Mouse (Mus musculus): ENCODE measurements around the gene Adam11.
"Not testable (repeated sequence)": the region's sequence is repeated elsewhere in the genome, so short reads cannot be mapped to it uniquely, and the experiment has no call there.

The Adam11 gene

GRCm38 (mm10) chr11:102761309-102762210, at the start of gene Adam11:
Gene Adam11, plus strand, starts transcription at chr11:102761439.
- in situ Hi-C loops (cut with MboI, MseI): no loop called here

GRCm38 (mm10) chr11:102712411-102712810, 48.8 kb upstream of the Adam11 start:
- in situ Hi-C loops (cut with MboI, MseI): no loop called here

DNA sequence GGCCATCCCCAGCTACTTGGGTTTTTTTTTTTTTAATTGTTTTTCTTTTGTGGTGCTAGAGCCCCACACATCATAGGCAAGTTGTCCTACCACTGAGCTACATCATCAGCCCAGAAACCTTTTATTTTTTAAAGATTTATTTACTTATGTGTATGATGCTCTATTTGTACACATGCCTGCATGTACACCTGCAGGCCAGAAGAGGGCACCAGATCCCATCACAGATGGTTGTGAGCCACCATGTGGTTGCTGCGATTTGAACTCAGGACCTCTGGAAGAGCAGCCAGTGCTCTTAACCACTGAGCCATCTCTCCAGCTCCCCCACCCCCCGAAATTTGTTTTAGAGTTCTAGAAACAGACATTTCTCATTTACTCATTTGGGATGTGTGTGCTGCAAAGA, 46.7 kb upstream of the Adam11 start:
- in situ Hi-C loops (cut with MboI, MseI): not testable (repeated sequence)

DNA sequence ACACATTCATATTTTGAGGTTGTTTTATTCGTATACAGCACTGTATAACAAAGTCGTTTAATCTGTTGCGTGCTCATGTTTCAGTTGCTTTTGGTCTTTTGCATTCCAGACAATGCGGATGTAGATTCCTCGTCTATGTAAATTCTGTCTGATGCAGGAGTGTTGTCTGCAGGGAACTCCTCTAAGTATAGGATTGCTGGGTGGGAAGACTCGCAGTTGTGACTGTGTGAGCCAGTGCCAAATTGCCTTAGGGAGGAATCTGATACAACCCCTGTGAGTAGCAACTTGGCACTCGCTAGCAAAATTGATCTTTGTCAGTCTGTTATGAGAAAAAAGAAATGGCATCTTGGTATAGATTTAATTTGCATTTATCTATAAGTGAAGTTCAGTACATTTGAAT, 45.1 kb upstream of the Adam11 start:
- in situ Hi-C loops (cut with MboI, MseI): no loop called here

DNA sequence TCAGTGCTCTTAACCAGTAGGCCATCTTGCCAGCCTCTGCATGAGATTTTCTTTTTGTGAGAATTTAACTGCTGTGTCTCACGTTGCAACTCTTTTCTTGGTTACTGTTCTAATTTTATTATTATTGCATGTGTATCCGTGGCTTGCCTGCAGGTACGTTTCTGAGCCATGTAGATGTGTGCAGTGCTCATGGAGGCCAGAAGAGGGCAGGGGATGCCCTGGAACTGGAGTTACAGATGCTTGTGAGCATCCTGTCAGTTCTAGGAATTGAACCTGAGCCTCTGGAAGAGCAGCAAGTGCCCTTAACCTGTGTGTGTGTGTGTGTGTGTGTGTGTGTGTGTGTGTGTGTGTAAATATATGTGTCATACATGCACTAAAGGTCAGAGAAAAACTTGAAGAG, 35.7 kb upstream of the Adam11 start:
- in situ Hi-C loops (cut with MboI, MseI): no loop called here

GRCm38 (mm10) chr11:102728614-102729013, 32.6 kb upstream of the Adam11 start:
- in situ Hi-C loops (cut with MboI, MseI): no loop called here

DNA sequence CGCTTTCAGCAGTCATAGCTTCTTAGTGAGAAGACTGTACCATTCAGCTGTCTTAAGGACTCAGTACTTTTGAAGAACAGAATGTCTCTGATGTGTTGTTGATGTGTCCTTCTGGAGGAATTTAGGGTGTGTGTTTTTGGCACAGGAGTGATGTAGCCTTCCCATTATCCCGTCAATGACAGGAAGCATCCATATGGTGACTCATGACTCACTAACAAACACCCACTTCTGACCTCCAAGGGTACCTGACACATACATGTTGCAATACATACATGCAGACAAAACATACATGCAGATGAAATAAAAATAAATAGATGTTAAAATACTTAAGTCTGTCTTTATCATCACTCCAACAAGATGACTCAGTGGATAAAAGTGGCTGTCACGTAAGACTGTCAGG, 31.4 kb upstream of the Adam11 start:
- in situ Hi-C loops (cut with MboI, MseI): no loop called here

DNA sequence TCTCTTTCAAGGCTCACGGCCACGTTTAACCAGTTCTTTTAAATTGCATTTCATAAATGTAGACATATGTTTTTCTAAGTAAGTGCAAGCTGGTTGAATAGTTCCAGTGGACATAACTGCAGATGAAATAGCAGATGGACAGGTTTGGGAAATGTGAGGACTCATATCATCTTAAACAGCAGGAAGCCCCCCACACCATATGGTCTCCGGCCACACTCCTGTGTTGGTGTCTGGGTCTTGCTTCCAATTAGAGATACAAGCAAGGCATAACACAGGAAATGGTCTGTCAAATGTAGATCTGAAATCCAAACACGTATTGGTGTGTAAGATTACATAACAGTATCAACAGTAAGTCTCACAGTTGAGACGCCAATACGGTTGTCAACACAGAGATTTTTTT, 29.9 kb upstream of the Adam11 start:
- in situ Hi-C loops (cut with MboI, MseI): no loop called here

DNA sequence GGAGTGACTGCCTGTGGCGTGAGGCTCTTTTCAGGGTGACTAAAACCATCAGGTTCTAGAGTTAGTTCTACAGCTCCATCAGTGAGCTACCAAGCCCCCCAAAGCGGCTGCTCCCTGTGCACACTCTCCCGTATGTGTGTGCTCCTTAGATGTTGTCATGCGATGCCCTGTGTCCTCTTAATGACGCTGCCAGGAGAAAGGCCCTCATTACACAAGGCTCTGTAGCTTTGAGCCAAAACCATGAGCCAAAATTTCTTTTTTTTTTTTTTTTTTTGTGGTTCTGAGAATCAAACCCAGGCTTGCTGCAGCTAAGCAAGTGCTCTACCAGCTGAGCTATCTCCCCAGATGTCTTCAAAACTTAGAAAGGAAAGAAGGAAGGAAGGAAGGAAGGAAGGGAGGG, 28.1 kb upstream of the Adam11 start:
- in situ Hi-C loops (cut with MboI, MseI): no loop called here

GRCm38 (mm10) chr11:102734961-102735360, 26.3 kb upstream of the Adam11 start:
- in situ Hi-C loops (cut with MboI, MseI): no loop called here

GRCm38 (mm10) chr11:102738046-102738445, 23.2 kb upstream of the Adam11 start:
- in situ Hi-C loops (cut with MboI, MseI): no loop called here

- in situ Hi-C loops (cut with MboI, MseI): no loop called here
Observed at GRCm38 (mm10) chr11:102739278-102739966, 21.8 kb upstream of the Adam11 start.

GRCm38 (mm10) chr11:102740634-102741033, 20.6 kb upstream of the Adam11 start:
- in situ Hi-C loops (cut with MboI, MseI): loop anchor here (10.0 kb wide), 1 partner anchor 1726 kb away; no protein-coding TSS in a partner anchor

DNA sequence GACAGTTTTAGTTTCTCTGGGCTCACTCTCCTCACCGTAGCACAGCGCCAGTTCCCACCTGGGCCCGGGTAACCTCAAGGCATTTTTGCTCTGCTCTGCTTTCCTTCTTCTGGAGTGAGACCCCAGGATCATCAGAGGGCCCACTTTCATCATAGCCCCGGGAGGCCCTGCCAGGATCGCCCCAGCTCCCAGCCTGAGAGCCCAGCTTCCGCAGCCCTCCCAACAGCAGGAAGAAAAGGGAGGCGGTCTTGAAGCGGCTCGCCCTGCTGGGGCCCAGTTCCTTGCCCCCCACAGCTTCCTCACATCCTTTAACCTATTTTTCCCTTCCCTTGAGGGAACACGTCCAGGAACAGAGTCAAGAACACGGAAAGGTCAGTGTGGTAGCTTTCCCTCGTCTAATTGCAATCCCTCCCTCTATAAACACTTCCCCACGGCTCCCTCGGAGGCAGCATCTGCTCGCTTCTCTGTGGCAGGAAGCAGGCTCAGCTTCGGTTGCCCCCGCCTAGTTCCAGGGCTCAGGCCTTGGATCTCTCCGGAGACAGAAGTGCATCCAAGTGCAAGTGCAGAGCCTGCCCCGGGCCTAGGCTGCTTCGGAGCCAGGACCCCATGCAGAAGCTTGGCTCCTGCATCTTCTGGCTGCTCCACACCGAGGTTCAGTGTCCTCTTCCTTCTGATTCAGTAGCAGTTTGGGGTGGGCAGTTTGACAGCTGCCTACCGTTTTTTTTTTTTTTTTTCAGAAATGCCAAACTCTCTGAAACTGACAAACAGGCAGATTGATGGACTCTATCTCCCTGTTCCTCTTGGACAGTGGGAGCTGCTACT, 19.9 kb upstream of the Adam11 start:
- in situ Hi-C loops (cut with MboI, MseI): loop anchor here (10.0 kb wide), 1 partner anchor 1727 kb away; no protein-coding TSS in a partner anchor

- in situ Hi-C loops (cut with MboI, MseI): loop anchor here (10.0 kb wide), 1 partner anchor 1727 kb away; no protein-coding TSS in a partner anchor
Observed at GRCm38 (mm10) chr11:102742066-102742465, 19.2 kb upstream of the Adam11 start.

DNA sequence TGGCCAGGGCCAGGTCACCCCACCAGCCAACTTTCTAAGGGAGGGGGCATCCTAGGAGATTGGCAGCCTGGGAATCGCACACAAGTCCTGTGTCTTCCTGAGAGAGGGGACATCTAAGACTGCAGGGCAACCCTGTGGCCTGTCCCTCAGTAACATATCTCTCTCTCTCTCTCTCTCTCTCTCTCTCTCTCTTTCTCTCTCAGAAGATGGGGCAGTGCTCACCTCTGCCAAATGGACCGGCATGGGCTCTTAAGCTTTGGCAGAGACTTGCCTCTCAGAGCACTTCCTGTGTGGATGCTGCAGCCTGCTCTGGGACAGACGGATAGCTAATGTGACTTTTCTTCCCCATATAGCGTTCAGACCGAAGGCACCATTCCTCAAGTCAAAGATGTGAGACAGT, 18.4 kb upstream of the Adam11 start:
- in situ Hi-C loops (cut with MboI, MseI): loop anchor here (10.0 kb wide), 1 partner anchor 1728 kb away; no protein-coding TSS in a partner anchor

DNA sequence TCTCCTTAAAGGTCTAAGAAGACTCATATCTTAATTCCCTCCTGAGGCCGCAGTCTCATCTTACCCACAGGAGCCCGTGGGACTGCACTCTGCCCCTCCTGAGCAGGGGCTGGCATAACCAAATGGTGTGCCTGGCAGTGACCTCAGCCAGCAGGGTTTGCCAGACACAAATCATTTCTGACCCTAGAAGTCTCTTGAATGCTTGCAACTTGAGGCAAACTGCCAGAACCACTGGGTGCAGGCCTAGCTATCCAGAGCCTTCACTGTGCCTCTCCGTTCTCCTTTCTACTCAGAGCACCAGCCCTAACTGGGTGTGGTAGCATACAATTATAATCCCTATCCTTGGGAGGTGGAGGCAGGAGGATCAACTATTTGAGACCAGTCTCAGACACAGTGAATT, 16.5 kb upstream of the Adam11 start:
- in situ Hi-C loops (cut with MboI, MseI): loop anchor here (10.0 kb wide), 1 partner anchor 1730 kb away; no protein-coding TSS in a partner anchor

DNA sequence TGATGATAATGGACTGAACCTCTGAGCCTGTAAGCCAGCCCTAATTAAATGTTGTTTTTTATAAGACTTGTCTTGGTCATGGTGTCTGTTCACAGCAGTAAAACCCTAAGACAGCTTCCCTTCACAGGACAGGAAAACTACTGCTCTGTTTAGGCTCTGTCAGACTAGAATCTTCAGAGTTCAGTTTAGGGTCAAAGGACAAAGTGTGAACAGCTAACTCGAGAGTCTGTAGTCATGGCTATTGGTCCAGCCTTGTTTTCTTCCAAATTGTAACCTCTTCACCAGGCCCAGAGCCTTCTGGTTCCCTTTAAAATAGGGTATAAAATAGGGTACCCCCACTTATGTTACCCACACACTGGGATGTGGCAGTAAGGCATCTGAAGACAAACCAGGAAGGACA, 13.4 kb upstream of the Adam11 start:
- in situ Hi-C loops (cut with MboI, MseI): loop anchor here (10.0 kb wide), 1 partner anchor 1733 kb away; no protein-coding TSS in a partner anchor

DNA sequence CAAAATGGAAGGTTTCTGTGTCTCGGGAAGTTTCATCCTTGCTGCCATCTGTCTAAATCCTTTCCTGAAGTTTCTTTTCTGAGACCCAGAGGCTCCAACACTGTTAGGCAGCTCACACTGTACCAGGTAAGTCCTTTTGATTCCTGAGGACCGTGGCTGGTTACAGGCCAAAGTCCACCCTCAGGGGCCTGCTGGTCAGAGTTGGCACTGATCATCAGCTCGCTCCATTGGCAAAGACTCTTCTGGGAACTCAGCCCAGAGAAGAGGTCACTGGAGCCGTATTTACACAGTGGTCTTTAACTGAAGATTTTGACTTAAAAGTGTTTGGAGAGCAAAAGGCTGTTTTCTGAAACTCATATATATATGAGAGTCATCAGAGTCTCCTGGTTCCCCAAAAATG, 12.9 kb upstream of the Adam11 start:
- in situ Hi-C loops (cut with MboI, MseI): loop anchor here (10.0 kb wide), 1 partner anchor 1734 kb away; no protein-coding TSS in a partner anchor

DNA sequence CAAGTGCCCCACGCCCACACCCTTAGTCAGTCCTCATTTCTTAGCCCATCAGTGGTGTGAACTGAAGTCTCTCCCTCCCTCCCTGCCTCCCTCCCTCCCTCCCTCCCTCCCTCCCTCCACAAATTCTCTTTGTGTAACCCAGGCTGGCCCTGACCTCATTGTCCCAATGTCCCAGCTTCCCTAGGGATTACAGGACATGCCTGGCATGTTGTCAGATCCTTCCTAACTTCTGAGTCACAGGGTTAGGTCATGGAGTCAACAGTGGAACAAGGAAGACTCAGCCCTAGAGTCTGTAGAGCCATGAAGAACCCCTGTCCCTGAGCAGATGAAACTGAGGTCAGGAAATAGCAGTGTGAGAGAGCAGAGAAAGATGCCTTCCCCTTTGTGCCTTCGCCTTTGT, 11.5 kb upstream of the Adam11 start:
- in situ Hi-C loops (cut with MboI, MseI): loop anchor here (10.0 kb wide), 1 partner anchor 1735 kb away; no protein-coding TSS in a partner anchor

GRCm38 (mm10) chr11:102752896-102753590, 8.2 kb upstream of the Adam11 start:
- in situ Hi-C loops (cut with MboI, MseI): no loop called here
